Mouse (Mus musculus): Measurements from ENCODE around the gene Ifit1.
A peak's percentile ranks its signal among the peaks of the same experiment; 100 is the strongest.
"Not testable (repeated sequence)": the region's sequence is repeated elsewhere in the genome, so short reads cannot be mapped to it uniquely, and the experiment has no call there.

Gene Ifit1

DNA sequence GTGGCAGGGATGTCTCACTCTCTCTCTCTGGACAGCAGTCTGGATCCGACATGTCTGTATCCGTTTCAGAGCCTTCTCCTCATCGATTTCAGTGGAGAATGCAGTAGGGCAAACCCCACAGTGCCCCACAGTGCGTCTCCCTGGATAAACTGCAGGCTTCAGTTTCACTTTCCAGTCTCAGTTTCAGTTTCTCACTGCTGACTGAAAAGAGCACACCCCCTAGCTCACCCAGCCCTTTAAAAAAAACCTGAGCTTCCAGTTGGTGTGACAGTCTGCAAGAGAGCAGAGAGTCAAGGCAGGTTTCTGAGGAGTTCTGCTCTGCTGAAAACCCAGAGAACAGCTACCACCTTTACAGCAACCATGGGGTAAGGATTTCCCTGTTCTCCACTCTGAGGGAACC lies at the start of gene Ifit1, which contains the start of gene Ifit1bl2:
Ifit1 (plus strand) TSS at position 249 of the 400 bp plus-strand sequence.
Ifit1bl2 (minus strand) TSS at position 121 of the 400 bp plus-strand sequence.
- DNase-seq, result no peak

DNA sequence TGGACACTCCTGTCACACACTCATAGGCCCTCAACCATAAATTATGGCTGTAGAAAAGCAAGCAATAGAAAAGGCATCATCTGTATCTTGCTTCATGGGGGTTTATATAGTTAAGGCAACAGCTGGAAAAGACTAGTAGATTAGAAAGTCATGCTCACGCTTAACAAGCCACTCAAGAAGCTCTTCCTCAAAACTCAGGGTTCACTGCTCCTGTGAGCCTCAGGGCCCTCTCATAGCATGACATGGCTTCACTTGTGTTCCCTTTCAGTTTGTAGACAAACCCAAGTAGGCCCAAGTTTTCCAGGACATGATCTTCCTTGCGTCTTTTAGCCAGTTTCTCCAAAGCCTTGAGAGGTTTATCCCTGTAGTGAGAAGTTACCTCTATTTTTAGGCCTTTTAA lies 47.2 kb upstream of the Ifit1 start:
- DNase-seq, result no peak

DNA sequence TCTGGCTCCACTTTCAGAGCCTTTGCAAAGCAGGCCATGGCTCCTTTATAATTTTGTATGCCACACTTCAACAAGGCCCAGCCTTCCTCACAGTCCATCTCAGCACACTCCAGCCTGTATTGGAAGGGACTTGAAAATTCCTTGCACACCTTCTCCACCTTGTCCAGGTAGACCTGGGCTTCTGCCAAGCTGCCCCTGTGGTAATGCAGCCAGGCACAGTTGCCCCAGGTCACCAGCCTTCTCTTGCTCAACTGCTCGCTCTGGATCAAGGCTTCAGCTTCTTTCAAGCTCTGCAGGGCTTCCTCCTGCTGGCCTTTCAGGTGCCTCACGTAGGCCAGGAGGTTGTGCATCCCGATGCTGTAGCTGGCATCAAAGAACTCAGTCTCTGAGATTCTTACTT lies 46.1 kb upstream of the Ifit1 start:
- DNase-seq, result not testable (repeated sequence)

DNA sequence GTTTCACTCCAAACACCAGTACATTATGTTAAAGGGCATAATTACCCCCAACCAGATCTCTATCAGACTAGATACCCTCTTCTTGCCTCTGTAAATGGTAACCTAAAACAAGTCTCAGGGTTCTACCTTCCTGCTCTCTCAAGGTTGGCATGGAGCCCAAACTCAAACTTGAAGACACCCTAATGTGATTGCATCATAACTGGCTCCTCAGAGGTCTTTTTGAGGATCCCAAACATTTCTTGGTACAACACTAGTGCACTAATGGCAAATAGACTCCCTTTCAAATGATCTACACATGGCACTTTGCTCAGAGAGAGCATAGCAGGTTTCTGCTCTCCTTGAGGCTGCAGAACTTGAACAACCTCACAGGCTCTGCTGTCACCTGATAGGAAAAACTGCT lies 43.9 kb upstream of the Ifit1 start:
- peak; percentile 9 to 21 for DNase-seq

DNA sequence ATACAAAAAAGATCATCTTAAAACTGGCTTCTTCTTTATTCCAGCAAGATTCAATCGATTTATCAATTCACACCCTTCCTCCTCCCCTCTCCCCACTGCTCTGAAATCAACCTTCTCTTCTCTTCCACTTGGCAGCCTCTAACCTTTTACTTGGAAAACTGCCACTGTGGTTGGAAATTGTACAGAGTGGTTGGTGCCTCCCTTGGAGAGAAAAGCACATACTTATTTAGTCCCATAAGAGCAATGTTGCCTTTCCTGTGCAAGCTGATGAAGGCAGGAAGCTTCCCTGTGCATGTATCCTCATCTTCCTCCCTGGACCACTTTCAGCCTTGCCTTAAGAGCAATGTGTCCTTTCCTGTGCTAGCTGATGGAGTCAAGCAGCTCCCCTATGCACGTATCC lies 42.3 kb upstream of the Ifit1 start:
- DNase-seq, result peak; percentile 83 to 85

DNA sequence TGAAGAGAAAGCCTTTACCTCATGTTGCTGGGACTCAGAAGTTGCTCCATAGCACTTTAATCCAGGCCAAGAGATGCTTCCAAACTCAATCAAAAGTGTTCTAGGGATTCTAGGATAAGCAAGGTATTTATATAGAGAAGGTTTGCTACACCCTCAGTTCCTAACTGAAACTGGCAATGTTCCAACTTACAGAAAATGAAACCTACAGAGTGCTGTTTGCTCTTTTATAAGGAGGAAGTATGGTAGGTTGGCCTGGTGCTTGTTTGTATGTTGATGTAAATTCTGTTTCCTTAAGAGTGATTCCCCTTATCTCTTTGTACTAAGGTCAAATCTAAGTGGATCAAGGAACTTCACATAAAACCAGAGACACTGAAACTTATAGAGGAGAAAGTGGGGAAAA lies 41.4 kb upstream of the Ifit1 start:
- peak in 1 of 2 experiments; percentile 15 for DNase-seq

DNA sequence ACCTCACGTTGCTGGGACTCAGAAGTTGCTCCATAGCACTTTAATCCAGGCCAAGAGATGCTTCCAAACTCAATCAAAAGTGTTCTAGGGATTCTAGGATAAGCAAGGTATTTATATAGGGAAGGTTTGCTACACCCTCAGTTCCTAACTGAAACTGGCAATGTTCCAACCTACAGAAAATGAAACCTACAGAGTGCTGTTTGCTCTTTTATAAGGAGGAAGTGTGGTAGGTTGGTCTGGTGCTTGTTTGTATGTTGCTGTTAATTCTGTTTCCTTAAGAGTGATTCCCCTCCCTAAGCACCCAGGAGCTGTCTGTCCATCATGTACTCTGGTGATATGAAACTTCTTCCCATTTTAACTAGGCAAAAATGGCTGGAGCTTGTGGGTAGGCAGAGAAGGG lies 38.8 kb upstream of the Ifit1 start, which contains the start of gene Ifit1bl1:
Ifit1bl1 (minus strand) TSS at position 69 of the 400 bp plus-strand sequence.
- DNase-seq, result not testable (repeated sequence)

DNA sequence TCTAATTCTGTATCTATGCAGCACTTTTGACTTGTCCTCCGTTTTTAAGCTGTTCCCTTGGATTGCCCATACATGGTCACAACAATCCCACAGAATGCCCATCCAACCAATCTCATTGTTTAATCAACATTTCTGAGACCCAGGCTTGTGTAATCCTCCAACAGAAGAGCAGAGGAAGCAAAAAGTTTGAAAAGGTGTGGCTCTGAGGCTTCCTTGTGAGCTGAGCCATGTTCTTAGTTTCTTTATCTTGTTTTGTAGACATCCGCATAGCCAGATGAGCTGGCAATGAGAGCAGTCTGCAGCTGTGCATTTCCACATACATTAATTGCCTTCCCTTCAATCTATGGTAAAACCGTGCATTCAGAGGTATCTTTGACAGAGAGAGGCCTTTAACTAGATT lies 35.2 kb upstream of the Ifit1 start:
- DNase-seq, result no peak

DNA sequence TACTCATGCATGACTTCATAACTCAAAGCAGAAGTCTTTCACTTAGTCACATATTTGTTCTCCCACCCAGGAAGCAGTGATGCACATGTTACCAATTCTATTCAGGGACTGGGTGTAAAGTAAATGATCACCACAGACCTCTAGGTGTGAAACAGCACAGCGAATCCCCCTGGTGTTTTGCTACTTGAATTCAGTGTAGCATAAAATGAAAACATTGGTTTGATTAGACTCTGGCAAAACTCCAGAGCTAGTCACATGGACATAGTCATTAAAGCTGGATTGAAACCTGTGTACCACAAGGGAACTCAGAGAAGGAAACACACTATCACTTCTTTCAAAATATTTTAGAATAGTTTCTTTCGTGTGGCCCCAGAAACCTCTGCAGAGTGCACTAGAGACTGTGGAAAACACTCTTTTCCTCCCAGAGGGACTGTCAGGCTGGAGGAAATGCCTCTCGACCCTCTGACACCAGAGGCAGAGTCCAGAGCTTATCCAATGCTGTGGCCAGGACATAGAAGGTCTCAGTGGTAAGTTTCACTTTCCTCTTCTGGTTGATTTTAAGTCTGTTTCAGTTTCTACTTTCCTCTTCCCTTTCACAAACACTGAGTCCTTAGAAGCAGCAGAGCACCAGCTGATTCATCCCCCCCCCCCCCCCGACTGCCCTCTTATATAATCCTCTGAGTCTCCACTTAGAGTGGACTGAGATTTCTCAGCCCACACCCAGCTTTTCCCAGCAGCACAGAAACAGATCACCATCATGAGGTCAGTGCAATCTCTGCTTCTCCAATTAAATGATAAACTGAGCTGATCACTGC lies 33.2 kb upstream of the Ifit1 start, which contains the start of gene Ifit3b:
Ifit3b (plus strand) TSS at position 734 of the 815 bp plus-strand sequence.
- DNase-seq, result not testable (repeated sequence)

DNA sequence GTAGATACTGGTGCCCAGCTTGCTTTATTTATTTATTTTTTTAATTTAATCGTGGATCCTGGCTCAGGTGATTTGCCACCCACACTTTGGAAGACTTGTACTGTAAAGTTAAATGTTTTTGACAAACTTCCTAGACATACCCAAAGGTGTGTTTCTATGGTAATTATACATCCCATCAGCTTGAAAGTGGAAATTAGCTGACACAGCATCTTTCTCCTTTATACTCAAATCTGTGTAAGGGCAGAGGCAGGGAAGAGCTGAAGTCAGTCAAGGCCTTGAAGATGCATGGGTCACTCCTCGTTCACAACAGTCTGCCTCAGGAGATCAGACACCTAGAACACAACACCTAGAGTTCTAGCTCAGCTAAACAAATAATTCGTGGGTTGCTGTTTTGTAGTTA lies 30.6 kb upstream of the Ifit1 start:
- not testable (repeated sequence) for DNase-seq

DNA sequence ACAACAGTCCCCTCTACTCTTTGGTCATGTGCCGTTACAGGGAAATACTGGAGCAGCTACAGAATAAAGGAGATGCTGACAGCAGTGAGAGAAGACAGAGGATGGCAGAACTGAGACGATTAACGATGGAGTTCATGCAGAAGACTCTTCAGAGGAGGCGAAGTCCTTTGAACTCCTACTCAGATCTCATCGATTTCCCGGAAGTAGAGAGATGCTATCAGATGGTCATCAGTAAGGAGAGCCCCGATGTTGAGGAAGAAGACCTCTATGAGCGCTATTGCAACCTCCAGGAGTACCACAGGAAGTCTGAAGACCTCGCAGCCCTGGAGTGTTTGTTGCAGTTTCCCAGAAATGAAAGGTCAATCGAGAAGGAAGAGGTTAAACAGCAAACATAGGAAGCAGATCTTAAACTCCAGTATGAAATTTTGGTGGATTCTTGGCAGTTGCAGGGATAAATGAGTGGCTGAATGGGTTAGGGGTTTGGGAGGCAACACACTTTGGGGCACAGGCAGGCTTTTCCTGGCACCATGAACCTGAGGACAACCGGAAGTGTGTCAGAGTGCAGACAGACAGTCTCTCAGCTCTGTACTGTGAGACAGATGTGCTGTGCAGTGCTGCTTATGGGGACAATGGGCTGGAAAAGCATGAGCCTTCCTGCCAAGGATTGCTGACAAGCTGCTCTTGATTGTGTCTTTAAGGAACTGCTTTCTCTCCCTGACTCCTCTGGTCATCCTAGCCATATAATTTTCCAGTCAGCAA lies 28.2 kb upstream of the Ifit1 start:
- not testable (repeated sequence) for DNase-seq

DNA sequence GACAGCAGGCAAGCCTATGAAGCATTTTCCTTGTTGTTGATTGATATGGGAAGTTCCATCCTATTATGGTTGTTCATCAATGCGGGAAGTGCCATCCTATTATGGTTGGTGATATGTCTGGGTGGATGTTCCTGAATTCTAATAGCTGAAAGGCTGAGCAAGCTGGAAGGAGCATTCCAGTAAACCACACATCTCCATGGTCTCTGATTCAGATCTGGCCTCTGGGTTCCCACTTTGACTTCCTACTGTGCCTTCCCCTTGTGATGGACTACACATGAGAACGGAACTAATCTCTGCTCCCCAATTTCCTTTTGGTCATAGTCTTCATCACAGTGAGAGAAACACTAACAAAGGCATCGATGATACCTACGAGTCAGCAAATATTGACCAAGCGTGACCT lies 19.8 kb upstream of the Ifit1 start:
- no peak for DNase-seq

DNA sequence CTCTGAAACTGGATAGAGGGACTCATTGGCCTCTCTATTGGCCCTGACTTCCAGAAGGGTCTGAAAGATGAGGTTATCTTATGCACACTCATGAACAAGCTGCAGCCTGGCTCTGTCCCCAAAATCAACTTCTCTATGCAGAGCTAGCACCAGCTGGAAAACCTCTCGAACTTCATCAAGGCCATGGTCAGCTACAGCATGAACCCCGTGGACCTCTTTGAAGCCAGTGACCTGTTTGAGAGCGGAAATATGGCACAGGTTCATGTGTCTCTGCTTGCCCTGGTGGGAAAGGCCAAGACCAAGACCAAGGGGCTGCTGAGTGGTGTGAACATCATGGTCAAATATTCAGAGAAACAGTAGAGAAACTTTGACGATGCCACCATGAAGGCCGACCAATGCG lies 16.9 kb upstream of the Ifit1 start:
- no peak for DNase-seq

DNA sequence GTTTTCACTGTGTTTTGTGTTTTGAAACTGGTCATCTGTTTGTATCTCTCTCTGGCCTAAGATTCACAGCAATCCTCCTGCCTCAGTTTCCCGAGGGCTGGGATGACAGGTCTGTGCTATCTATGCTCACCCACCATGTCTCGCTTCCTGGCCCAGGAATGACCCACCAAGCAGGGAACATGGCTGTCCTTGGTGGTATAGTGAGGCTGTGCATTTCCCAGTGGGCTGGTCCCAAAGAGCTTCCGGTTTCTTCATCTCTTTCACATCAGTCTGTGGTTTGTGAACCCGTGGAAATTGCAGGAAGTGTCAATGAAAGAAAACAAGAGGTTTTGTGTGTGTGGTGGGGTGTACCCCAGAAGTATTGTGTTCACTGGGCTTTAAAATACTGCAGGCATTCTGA lies 16.0 kb upstream of the Ifit1 start:
- DNase-seq, result no peak

DNA sequence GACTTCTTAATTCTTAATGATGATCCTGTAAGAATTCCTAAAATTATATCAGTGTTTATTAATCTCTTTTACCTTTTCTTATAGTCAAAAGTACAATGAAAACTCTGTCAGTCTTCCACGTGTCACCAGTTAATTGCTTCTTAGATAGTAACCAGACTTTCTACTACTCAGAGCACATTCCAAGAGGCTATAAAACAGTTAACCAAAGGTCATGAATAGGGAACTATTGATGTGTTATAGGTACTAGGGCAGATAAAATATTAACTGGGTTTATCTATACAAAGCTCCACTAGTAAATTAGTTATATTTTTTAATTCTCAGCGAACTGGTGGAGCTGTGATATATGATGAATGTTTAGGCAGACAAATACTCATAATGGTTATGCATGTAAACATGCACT lies 13.2 kb upstream of the Ifit1 start:
- no peak for DNase-seq

DNA sequence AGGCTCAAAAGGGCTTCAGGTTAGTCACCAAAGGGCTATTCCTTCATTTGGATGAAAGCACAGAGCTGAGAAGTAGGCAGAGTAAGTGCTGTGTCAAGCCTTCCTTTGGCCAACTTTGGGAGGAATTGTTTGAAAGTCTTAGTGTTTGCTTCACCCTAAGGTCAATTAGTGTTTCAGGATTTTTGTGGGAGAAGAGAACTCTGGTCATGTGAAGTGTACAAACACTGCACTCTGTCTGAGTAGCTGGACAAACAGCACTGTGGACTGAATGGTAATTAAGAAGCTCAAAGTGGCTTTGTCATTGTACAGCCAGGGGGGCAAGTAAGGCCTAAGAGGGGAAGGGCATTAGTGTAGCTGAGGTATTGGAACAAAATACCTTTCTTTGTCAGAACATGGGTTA lies 9.2 kb upstream of the Ifit1 start:
- DNase-seq, result no peak

DNA sequence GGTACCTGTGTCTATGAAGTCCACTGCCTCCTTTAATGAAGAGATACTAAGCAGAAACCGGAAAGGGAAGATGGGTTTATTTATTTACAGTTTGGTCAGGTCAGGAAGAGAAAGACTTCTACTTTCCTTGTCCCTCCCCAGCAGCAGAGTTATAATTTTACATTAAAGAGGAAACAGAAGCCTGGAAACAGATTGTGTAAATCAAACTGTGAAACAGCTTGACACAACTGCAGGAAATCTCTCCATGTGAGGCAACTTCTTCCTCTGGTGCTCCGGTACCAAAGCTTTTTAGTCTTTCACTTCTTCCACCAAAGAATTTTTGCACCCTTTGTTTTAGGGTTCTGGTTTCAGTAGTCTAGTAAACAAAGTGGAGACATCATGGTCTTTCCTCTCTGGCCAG lies 7.2 kb upstream of the Ifit1 start:
- DNase-seq, result no peak

DNA sequence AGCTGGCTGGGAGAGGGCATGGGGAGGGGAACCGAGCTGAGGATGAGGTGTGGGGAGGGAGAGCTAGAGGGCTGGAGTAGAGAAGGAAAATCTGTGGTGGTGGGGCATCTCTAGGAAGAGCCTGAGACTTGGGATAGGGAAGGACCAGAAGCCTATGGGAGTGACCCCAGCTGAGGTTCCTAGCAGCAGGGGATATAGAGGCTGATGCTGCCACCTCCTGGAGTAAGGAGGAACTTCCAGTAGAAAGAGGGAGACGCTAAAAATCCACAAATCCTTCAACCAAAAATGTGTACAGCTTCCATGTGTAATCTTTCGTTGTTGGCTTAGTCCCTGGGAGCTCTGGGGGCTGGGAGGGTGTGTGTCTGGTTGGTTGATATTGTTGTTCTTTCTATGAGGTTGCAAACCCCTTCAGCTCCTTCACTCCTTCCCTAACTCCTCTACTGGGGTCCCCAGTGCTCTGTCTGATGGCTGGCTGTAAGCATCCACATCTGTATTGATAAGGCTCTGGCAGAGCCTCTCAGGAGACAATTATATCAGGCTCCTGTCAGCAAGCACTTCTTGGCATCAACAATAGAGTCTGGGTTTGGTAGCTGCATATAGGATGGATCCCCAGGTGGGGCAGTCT lies 3.6 kb upstream of the Ifit1 start:
- peak; percentile 53 to 62 for DNase-seq

DNA sequence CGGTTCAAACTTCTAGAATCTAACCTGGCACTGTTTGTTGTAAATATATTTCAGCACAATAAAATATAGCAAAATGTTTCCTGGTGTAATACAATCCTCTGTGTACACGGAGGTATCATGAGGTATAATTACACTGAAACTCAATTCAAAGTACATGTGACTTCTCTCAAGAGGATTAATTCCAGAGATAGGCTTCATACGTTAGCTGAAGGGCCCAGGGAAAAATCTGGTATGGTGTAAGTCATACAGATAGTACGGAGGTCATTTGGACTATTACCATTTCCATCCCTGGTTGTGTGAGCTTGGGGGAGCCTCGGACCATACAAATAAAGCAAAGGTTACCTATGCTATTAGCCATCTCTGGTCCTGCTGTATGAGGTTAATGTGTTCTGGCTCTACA lies 1.9 kb downstream of the Ifit1 start:
- DNase-seq, result no peak

DNA sequence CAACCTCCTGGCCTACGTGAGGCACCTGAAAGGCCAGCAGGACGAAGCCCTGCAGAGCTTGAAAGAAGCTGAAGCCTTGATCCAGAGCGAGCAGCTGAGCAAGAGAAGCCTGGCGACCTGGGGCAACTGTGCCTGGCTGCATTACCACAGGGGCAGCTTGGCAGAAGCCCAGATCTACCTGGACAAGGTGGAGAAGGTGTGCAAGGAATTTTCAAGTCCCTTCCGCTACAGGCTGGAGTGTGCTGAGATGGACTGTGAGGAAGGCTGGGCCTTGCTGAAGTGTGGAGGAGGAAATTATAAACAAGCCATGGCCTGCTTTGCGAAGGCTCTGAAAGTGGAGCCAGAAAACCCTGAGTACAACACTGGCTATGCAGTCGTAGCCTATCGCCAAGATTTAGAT lies 7.0 kb downstream of the Ifit1 start:
- peak; percentile 6 to 10 for DNase-seq

DNA sequence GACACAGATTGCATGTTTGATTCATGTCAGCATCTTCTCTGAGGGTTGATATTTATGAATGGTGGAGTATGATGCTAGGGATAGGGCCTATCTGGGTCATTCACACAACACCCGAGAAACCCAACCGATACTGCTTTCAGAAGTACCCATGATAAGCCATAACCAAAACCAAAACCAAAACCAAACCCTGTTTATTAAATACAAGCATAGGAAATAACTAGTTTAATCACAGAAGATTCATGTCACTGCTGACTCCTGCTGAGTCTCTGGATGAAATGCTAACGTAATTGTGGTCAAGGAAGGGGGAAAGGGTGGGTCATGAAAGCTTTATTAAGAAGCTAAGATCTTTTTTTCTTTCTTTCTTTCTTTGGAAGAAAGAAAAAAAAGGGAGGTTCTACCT lies 9.6 kb downstream of the Ifit1 start:
- DNase-seq, result no peak

DNA sequence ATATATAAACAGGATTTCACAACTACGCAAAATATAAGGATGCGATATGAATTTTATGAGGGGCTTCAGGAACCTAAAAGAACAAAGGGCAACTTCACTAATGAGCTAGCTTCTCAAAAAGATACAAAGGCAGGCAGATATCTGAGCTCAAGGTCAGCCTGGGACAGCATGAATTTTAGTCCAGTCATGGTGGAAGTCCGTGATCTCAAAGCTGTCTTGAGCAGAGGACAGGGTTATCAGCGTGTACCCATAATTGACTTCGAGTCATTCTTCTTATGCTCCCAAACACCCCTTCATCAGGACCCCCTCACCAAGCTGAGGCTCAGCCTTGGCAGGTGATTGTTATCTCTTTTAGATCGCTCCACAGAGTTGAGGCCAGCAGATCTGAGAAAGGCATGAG lies 10.3 kb downstream of the Ifit1 start:
- DNase-seq, result no peak

DNA sequence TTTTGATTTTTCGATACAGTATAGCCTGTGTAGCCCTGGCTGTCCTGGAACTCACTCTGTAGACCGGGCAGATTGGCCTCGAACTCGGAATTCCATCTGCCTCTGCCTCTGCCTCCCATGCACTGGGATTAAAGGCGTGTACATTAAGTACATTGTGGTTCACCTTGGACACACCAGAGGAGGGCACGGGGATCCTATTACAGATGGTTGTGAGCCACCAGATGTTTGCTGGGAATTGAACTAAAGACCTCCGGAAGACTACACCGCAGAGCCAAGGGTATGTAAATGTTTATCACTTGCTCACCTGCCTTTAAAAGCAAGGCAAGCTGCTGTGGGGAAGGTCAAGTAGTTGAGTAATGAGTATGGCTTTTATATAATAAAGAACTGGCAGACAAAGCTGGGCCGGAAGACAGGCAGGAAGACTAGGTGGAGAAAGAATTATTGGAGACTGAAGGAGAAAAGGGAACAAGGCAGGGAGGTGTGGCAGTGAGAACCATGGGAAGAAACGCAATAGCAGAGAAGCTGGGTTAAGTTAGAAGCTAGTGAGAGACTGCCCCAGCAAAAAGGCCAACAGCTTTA lies 14.6 kb downstream of the Ifit1 start:
- DNase-seq, result no peak
